Comparison of ENCODE assay signal across 21 mouse cellular contexts in the genomic region with DNA sequence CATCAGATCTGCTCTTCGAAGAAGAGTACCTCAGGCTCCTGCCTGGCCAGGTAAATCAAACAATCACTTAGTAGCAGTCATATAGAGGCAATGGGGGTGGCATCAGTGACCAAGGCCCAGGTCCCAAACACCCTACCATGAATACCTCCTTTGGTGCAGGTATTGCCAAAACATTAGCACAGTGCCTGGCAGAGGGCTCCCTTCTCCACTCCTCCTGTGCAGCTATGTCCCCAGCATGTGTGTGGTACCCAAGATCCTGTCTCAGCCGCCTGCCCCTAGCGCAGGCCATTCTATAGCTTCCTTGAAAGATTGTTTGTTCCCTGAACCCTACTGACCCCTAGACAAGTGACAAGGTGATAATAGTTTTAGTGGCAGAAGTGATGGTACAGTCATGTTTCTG. TPM values are rescaled to one million over a fixed set of nuclear protein-coding genes. Genes with fewer than 3 reads are reported as not detected.
DNase-seq lines count a peak whose midpoint lies in the region; ATAC-seq and TF ChIP-seq lines count a peak whose summit lies in the region.
"Had no signal": no experiment of that assay in that cellular context is flagged by ENCODE, and none has a peak within 500 bp of the region (broad histone marks: within the 10 kb centered on the region; RNA-seq: fewer than 3 reads in every experiment).

No protein-coding gene starts in this region.

- H3K36me3 ChIP-seq in forebrain, postnatal 0 days (ENCODE audit: insufficient read depth) = 0 out of 2 replicates have a peak, but pooled peaks cover 4% of the 10 kb centered on the region
- H3K36me3 ChIP-seq in forebrain, embryonic 13.5 days (ENCODE audit: poor library complexity, severe bottlenecking) = no peaks in the 10 kb centered on the region
- no peaks in the 10 kb centered on the region for H3K36me3 ChIP-seq in lung, embryonic 16.5 days (ENCODE audit: control insufficient read depth, insufficient read depth, low read length)
- H3K36me3 ChIP-seq in hindbrain, embryonic 14.5 days (replicated peaks; ENCODE audit: control insufficient read depth, insufficient read depth) = 0 out of 2 replicates have a peak, but pooled peaks cover 3% of the 10 kb centered on the region
- peaks cover 2% of the 10 kb centered on the region; the same call in 1 of the 2 replicates for H3K36me3 ChIP-seq in midbrain, postnatal 0 days (ENCODE audit: insufficient read depth, low read length)
- H3K36me3 ChIP-seq: embryonic facial prominence, embryonic 12.5 days; liver, embryonic 15.5 days had no signal

- 88% methylated on average over 3 of the region's 3 CpGs for WGBS in forebrain, postnatal 0 days
- 91% methylated on average over 3 of the region's 3 CpGs for WGBS in forebrain, embryonic 13.5 days
- WGBS in lung, embryonic 16.5 days = 73% methylated on average over 3 of the region's 3 CpGs
- 90% methylated on average over 3 of the region's 3 CpGs for WGBS in hindbrain, embryonic 14.5 days
- WGBS in midbrain, postnatal 0 days = 94% methylated on average over 3 of the region's 3 CpGs

- no peak overlapping the region for H3K4me3 ChIP-seq in forebrain, postnatal 0 days (ENCODE audit: low read depth, low read length)
- no peak overlapping the region for H3K4me3 ChIP-seq in forebrain, embryonic 13.5 days
- H3K4me3 ChIP-seq in lung, embryonic 16.5 days (ENCODE audit: low read length) = peak overlapping the region; percentile 47; the same call in 1 of the 2 replicates
- H3K4me3 ChIP-seq in hindbrain, embryonic 14.5 days (replicated peaks; ENCODE audit: low read length) = peak overlapping the region; percentile 74
- H3K4me3 ChIP-seq in midbrain, postnatal 0 days (ENCODE audit: low read depth, low read length) = peak overlapping the region; percentile 79; the same call in 1 of the 2 replicates
- H3K4me3 ChIP-seq: liver, embryonic 15.5 days; myocyte had no signal

- peaks cover 10% of the 10 kb centered on the region for H3K4me1 ChIP-seq in forebrain, postnatal 0 days (ENCODE audit: insufficient read depth)
- H3K4me1 ChIP-seq in forebrain, embryonic 13.5 days = peaks cover 14% of the 10 kb centered on the region
- H3K4me1 ChIP-seq in lung, embryonic 16.5 days (replicated peaks; ENCODE audit: control insufficient read depth, insufficient read depth, low read length) = 0 out of 2 replicates have a peak, but pooled peaks cover 5% of the 10 kb centered on the region
- H3K4me1 ChIP-seq in hindbrain, embryonic 14.5 days (replicated peaks; ENCODE audit: control insufficient read depth, insufficient read depth, low read length) = peaks cover 15% of the 10 kb centered on the region
- H3K4me1 ChIP-seq in midbrain, postnatal 0 days (ENCODE audit: insufficient read depth, low read length) = peaks cover 19% of the 10 kb centered on the region
- H3K4me1 ChIP-seq: liver, embryonic 15.5 days had no signal

- H3K27ac ChIP-seq in forebrain, postnatal 0 days (ENCODE audit: low read depth, low read length) = no peak overlapping the region
- no peak overlapping the region for H3K27ac ChIP-seq in forebrain, embryonic 13.5 days
- no peak overlapping the region for H3K27ac ChIP-seq in lung, embryonic 16.5 days (ENCODE audit: low read length)
- no peak overlapping the region for H3K27ac ChIP-seq in hindbrain, embryonic 14.5 days
- H3K27ac ChIP-seq in midbrain, postnatal 0 days (ENCODE audit: low read depth, low read length) = no peak overlapping the region
- H3K27ac ChIP-seq: embryonic facial prominence, embryonic 12.5 days; liver, embryonic 15.5 days had no signal

- no peaks in the 10 kb centered on the region for H3K9me3 ChIP-seq in forebrain, postnatal 0 days (ENCODE audit: low read length)
- H3K9me3 ChIP-seq in forebrain, embryonic 13.5 days (replicated peaks) = no peaks in the 10 kb centered on the region
- no peaks in the 10 kb centered on the region for H3K9me3 ChIP-seq in lung, embryonic 16.5 days (ENCODE audit: control insufficient read depth, low read length)
- no peaks in the 10 kb centered on the region for H3K9me3 ChIP-seq in hindbrain, embryonic 14.5 days (ENCODE audit: control insufficient read depth, low read length)
- no peaks in the 10 kb centered on the region for H3K9me3 ChIP-seq in midbrain, postnatal 0 days (ENCODE audit: low read length)
- H3K9me3 ChIP-seq: embryonic facial prominence, embryonic 12.5 days; liver, embryonic 15.5 days had no signal

- DNase-seq in forebrain, postnatal 0 days = no peak
- DNase-seq in lung, postnatal 14 days = no peak
- no peak for DNase-seq in hindbrain, embryonic 14.5 days (ENCODE audit: low spot score)
- no peak for DNase-seq in midbrain, postnatal 0 days (ENCODE audit: low spot score)
- no peak for DNase-seq in ovary, postnatal 10 days (ENCODE audit: low spot score)
- no peak for DNase-seq in urinary bladder, postnatal 36 days (ENCODE audit: low spot score in 2 of 2)
- DNase-seq: adrenal gland, postnatal 10 days; gastrocnemius, postnatal 10 days; heart, adult 18-20 months; kidney, adult 11 months; kidney, postnatal 10 days; layer of hippocampus, adult 9-11 months had no signal

- H3K4me2 ChIP-seq in forebrain, postnatal 0 days (ENCODE audit: low read depth) = peak overlapping the region; percentile 97
- H3K4me2 ChIP-seq in forebrain, embryonic 13.5 days = no peak overlapping the region
- H3K4me2 ChIP-seq in lung, embryonic 16.5 days (ENCODE audit: low read depth, low read length) = peak overlapping the region; percentile 72
- peak overlapping the region; percentile 88 for H3K4me2 ChIP-seq in hindbrain, embryonic 14.5 days (replicated peaks)
- peak overlapping the region; percentile 86 for H3K4me2 ChIP-seq in midbrain, postnatal 0 days (ENCODE audit: low read depth, low read length, poor library complexity, severe bottlenecking)
- H3K4me2 ChIP-seq: liver, embryonic 15.5 days had no signal

- H3K9ac ChIP-seq in forebrain, postnatal 0 days = no peak overlapping the region
- no peak overlapping the region for H3K9ac ChIP-seq in forebrain, embryonic 13.5 days
- H3K9ac ChIP-seq in lung, embryonic 16.5 days (ENCODE audit: low read length) = no peak overlapping the region
- H3K9ac ChIP-seq in hindbrain, embryonic 14.5 days = peak overlapping the region; percentile 81; the same call in 1 of the 2 replicates
- no peak overlapping the region; the same call in 1 of the 2 replicates for H3K9ac ChIP-seq in midbrain, postnatal 0 days (replicated peaks; ENCODE audit: low read length, poor library complexity, severe bottlenecking)
- H3K9ac ChIP-seq: embryonic facial prominence, embryonic 12.5 days; liver, embryonic 15.5 days had no signal

- TF ChIP-seq CTCF in forebrain, postnatal 0 days (IDR thresholded peaks at IDR 0.05; ENCODE audit: low read depth) = no peak
- TF ChIP-seq CTCF in midbrain, postnatal 0 days (IDR thresholded peaks at IDR 0.05) = no peak

- ATAC-seq in forebrain, postnatal 0 days = no peak
- ATAC-seq in forebrain, embryonic 13.5 days = no peak
- no peak for ATAC-seq in lung, embryonic 16.5 days (ENCODE audit: low read depth)
- no peak for ATAC-seq in hindbrain, embryonic 14.5 days (ENCODE audit: low FRiP score)
- no peak for ATAC-seq in midbrain, postnatal 0 days (ENCODE audit: low FRiP score)
- ATAC-seq: forebrain, embryonic 16.5 days had no signal

- no peaks in the 10 kb centered on the region for H3K27me3 ChIP-seq in forebrain, postnatal 0 days (ENCODE audit: insufficient read depth, low read length)
- H3K27me3 ChIP-seq in forebrain, embryonic 13.5 days = peaks cover 43% of the 10 kb centered on the region
- peaks cover 46% of the 10 kb centered on the region for H3K27me3 ChIP-seq in lung, embryonic 16.5 days (ENCODE audit: control insufficient read depth, insufficient read depth, low read depth, low read length)
- H3K27me3 ChIP-seq in hindbrain, embryonic 14.5 days (ENCODE audit: control insufficient read depth, insufficient read depth, low read length) = no peaks in the 10 kb centered on the region; the same call in 1 of the 2 replicates
- H3K27me3 ChIP-seq in midbrain, postnatal 0 days (ENCODE audit: insufficient read depth, low read length) = no peaks in the 10 kb centered on the region

RNA-seq across cellular contexts. Expression of a gene that starts 2.5 kb away (rescaled TPM):
- 9.6 and 11.3 TPM in 2 replicates for total RNA-seq in forebrain, postnatal 0 days (2014; rRNA removed)
- 0.42 and 1.0 TPM in 2 replicates for polyA plus RNA-seq in forebrain, postnatal 0 days (2015; fragmentation: Nextera tagmentation; extraction: Ambion mirVana)
- polyA plus RNA-seq in forebrain, embryonic 13.5 days (2015; fragmentation: Nextera tagmentation; extraction: Ambion mirVana) = 0.37 and 0.49 TPM in 2 replicates
- 0.72 and 0.80 TPM in 2 replicates for polyA plus RNA-seq in lung, embryonic 16.5 days (2015; fragmentation: Nextera tagmentation; extraction: Ambion mirVana)
- 1.9 and 2.0 TPM in 2 replicates for polyA plus RNA-seq in hindbrain, embryonic 14.5 days (2014; fragmentation: Nextera tagmentation; extraction: Ambion mirVana)
- total RNA-seq in midbrain, postnatal 0 days (2014; rRNA removed) = 17.6 and 17.7 TPM in 2 replicates
- 1.4 and 1.7 TPM in 2 replicates for polyA plus RNA-seq in midbrain, postnatal 0 days (2015; fragmentation: Nextera tagmentation; extraction: Ambion mirVana)
- total RNA-seq: hematopoietic stem cell, adult 5-6 weeks; megakaryocyte progenitor cell, adult 5-6 weeks had no signal
- polyA plus RNA-seq: C2C12, myocyte had no signal

Comparison
In these comparisons a context has a peak if more than half of its experiments do, and no peak if none do; other contexts are left out.
1. H3K4me3 ChIP-seq: peak in lung, embryonic 16.5 days (single experiment), hindbrain, embryonic 14.5 days (single experiment) and midbrain, postnatal 0 days (single experiment); none in forebrain, postnatal 0 days (single experiment) and forebrain, embryonic 13.5 days (single experiment).